12 mouse cellular contexts compared by ENCODE assay signal in the genomic region with DNA sequence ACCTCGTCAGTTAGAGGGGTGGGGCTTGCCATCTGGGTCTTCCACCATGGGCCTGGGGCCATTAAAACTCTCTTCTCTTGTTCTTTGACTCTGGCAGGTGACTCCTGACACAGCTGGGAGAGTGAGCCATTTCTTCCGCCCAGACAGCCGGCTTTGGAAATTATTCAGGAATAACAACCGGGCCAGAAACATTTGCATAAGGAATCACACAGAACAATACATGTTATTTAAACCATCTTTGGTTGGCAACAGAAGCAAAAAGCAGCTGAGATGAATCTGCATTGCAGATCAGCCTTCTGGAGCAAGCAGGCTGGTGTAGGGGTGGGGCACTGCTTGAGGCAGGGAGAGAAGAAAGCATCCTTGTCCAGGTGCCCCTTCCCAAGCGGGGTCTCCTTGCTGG.
DNase-seq lines count a peak whose midpoint lies in the region; ATAC-seq lines count a peak whose summit lies in the region.
"Had no signal": no experiment of that assay in that cellular context is flagged by ENCODE, and none has a peak within 500 bp of the region (broad histone marks: within the 10 kb centered on the region; RNA-seq: fewer than 3 reads in every experiment).

No protein-coding gene starts in this region.

- no peak overlapping the region for H3K4me2 ChIP-seq in neural tube, embryonic 11.5 days (ENCODE audit: low read depth)
- no peak overlapping the region for H3K4me2 ChIP-seq in neural tube, embryonic 15.5 days

- no peaks in the 10 kb centered on the region for H3K36me3 ChIP-seq in neural tube, embryonic 11.5 days (ENCODE audit: control insufficient read depth, insufficient read depth, low read length)
- H3K36me3 ChIP-seq in neural tube, embryonic 15.5 days, result no peaks in the 10 kb centered on the region
- no peaks in the 10 kb centered on the region for H3K36me3 ChIP-seq in hindbrain, embryonic 10.5 days

- no peaks in the 10 kb centered on the region for H3K27me3 ChIP-seq in neural tube, embryonic 11.5 days (ENCODE audit: control insufficient read depth, insufficient read depth, low read length)
- no peaks in the 10 kb centered on the region for H3K27me3 ChIP-seq in neural tube, embryonic 15.5 days (replicated peaks)
- no peaks in the 10 kb centered on the region for H3K27me3 ChIP-seq in hindbrain, embryonic 10.5 days (ENCODE audit: insufficient read depth, poor library complexity, severe bottlenecking)

- ATAC-seq in neural tube, embryonic 11.5 days (ENCODE audit: insufficient read depth, low FRiP score, low TSS enrichment), result peak; percentile 74
- no peak for ATAC-seq in neural tube, embryonic 15.5 days (ENCODE audit: low FRiP score)
- ATAC-seq in erythroid progenitor cell, adult 5-6 weeks (replicated peaks; ENCODE audit: low FRiP score, poor library complexity, severe bottlenecking), result no peak

- H3K4me1 ChIP-seq in neural tube, embryonic 11.5 days (ENCODE audit: control insufficient read depth, insufficient read depth, low read length), result no peaks in the 10 kb centered on the region; the same call in 1 of the 2 replicates
- peaks cover 16% of the 10 kb centered on the region; the same call in 1 of the 2 replicates for H3K4me1 ChIP-seq in neural tube, embryonic 15.5 days
- H3K4me1 ChIP-seq in hindbrain, embryonic 10.5 days (replicated peaks), result peaks cover 7% of the 10 kb centered on the region

- H3K9me3 ChIP-seq in neural tube, embryonic 11.5 days (ENCODE audit: control insufficient read depth, low read length), result no peaks in the 10 kb centered on the region
- H3K9me3 ChIP-seq in neural tube, embryonic 15.5 days (replicated peaks), result no peaks in the 10 kb centered on the region
- H3K9me3 ChIP-seq in hindbrain, embryonic 10.5 days, result no peaks in the 10 kb centered on the region

- no peak overlapping the region for H3K9ac ChIP-seq in neural tube, embryonic 11.5 days (ENCODE audit: low read length)
- H3K9ac ChIP-seq in neural tube, embryonic 15.5 days (replicated peaks), result no peak overlapping the region

- no peak overlapping the region for H3K27ac ChIP-seq in neural tube, embryonic 11.5 days (ENCODE audit: low read depth, low read length)
- no peak overlapping the region for H3K27ac ChIP-seq in neural tube, embryonic 15.5 days (replicated peaks)
- H3K27ac ChIP-seq in hindbrain, embryonic 10.5 days, result peak overlapping the region; percentile 75; the same call in 1 of the 2 replicates
- H3K27ac ChIP-seq: stomach, postnatal 0 days had no signal

- peak; percentile 19 for DNase-seq in neural tube, embryonic 11.5 days (ENCODE audit: low spot score)
- DNase-seq in hindbrain, embryonic 10.5 days (ENCODE audit: low spot score), result peak; percentile 17
- DNase-seq in layer of hippocampus, postnatal 36 days, result peak; percentile 46 to 54
- DNase-seq in right cerebral cortex, postnatal 14 days, result peak; percentile 22
- no peak for DNase-seq in spleen, postnatal 10 days (ENCODE audit: low spot score in 2 of 2)
- DNase-seq in gastrocnemius, adult 8-10 months (ENCODE audit: low spot score in 2 of 2), result no peak
- DNase-seq: gastrocnemius, postnatal 25 days; heart, postnatal 10 days; kidney, postnatal 36 days had no signal

- 53% methylated on average over 5 of the region's 5 CpGs for WGBS in neural tube, embryonic 11.5 days
- 19% methylated on average over 5 of the region's 5 CpGs for WGBS in neural tube, embryonic 15.5 days
- WGBS in hindbrain, embryonic 10.5 days, result 55% methylated on average over 5 of the region's 5 CpGs

- no peak overlapping the region for H3K4me3 ChIP-seq in neural tube, embryonic 11.5 days (ENCODE audit: low read depth, low read length)
- no peak overlapping the region for H3K4me3 ChIP-seq in neural tube, embryonic 15.5 days (replicated peaks)
- H3K4me3 ChIP-seq in hindbrain, embryonic 10.5 days, result no peak overlapping the region

Comparison
In these comparisons a context has a peak if more than half of its experiments do, and no peak if none do; other contexts are left out.
1. DNase-seq: peak in neural tube, embryonic 11.5 days (single experiment), hindbrain, embryonic 10.5 days (single experiment), layer of hippocampus, postnatal 36 days (2 of 2) and right cerebral cortex, postnatal 14 days (single experiment); none in spleen, postnatal 10 days (0 of 2) and gastrocnemius, adult 8-10 months (0 of 2).